Mouse (Mus musculus) cortical plate, adult 2 months (tissue): ENCODE data around the gene Cox4i1.

Experiments
- CTCF ChIP-seq: fragments of 200-500 bp; IDR thresholded peaks from 2 replicates; pipeline ENCODE4 v1.5.1; 2011; ENCODE audit warnings: mild to moderate bottlenecking, control low read depth, low read length; ENCODE audit not compliant: insufficient read depth; ENCODE audit errors: extremely low read depth
- POLR2A ChIP-seq: fragments of 200-500 bp; IDR thresholded peaks from 2 replicates; pipeline ENCODE4 v1.6.1; 2011; ENCODE audit warnings: mild to moderate bottlenecking, low read length, control low read depth; ENCODE audit not compliant: insufficient read depth; ENCODE audit errors: extremely low read depth

- TF ChIP-seq CTCF (no peak), POLR2A (no peak)
These were observed 30.4 kb downstream of the Cox4i1 start for GRCm38 (mm10) chr8:120698426-120698825.
